Mouse (Mus musculus) left cerebral cortex, adult 2 months (tissue): ENCODE measurements around the gene Shld2. TPM values are rescaled to one million over a fixed set of nuclear protein-coding genes. Genes with fewer than 3 reads are reported as not detected.

ENCODE experiments used
- DNase-seq, 2 experiments: peaks; one replicate each; pipeline ENCODE4 v3.0.0; 2021 to 2022; ENCODE audit warnings: low spot score in 2 of 2, mixed read lengths in 1 of 2; ENCODE audit errors: extremely low spot score in 1 of 2
- H3K27ac ChIP-seq: fragments of 200-600 bp; 2 replicates; pipeline ENCODE4 v1.8.1; 2022
- H3K4me3 ChIP-seq: fragments of 200-600 bp; 2 replicates; pipeline ENCODE4 v1.8.1; 2022
- CTCF ChIP-seq: fragments of 200-600 bp; IDR thresholded peaks from 2 replicates; pipeline ENCODE4 v1.8.1; 2022; ENCODE audit warnings: antibody characterized with exemption, mild to moderate bottlenecking, moderate library complexity
- intact Hi-C: fragments of 180-260 bp; cut with DNase I; formaldehyde crosslinking; loops from one replicate; pipeline ENCODE4 v1.15.1; 2025
- total RNA-seq, 2 experiments: library from RNA; stranded (reverse); gene quantifications; 2 replicates each; pipeline ENCODE4 v1.2.3; 2021

The Shld2 gene
- total RNA-seq, 2 experiments from 2014 or later = 10.5 to 11.5 TPM

DNA sequence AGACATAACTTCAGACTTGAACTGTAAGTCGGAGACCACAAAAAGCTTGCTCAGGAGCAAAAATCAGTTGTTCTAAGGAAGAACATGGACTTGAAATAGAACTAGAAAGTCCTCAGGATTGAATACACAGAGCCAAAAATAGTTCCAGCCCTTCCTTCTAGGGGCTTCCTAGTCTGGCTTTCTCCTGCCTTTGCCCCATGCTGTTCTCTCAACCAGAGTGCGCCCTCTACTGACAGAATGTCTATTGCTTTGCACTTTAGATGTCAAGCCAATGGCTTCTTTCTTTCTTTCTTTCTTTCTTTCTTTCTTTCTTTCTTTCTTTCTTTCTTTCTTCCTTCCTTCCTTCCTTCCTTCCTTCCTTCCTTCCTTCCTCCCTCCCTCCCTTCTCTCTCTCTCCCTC is 101.6 kb downstream of the Shld2 start:
- H3K4me3 ChIP-seq = no peak overlapping the region
- no peak overlapping the region for H3K27ac ChIP-seq
- intact Hi-C loops = loop anchor here (1.0 kb wide), 1 partner anchor 128 kb away; no protein-coding TSS in a partner anchor
- DNase-seq = peak in 1 of 2 experiments; percentile 34
- peak; percentile 71 for TF ChIP-seq CTCF

DNA sequence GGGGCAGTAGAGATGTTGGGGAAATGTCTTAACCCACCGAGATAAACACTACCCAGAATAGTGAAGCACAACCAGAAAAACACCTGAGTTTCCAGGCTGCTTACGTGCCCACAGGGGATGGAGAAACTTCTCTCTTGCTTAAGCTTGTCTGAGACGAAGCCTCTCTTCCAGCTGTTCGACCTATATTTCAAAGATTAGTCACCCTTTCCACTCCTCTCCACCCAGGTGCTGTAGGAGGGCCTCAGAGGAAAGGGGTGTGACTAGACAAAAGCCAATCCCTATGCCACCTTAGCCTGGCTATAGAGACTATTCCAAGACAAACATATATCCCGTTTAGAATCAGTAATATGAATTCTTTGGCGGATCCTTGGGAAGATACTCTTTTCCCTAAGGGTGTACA is 102.3 kb downstream of the Shld2 start:
- DNase-seq = no peak
- TF ChIP-seq CTCF = no peak
- Histone ChIP-seq H3K4me3 (no peak overlapping the region), H3K27ac (no peak overlapping the region)
- intact Hi-C loops = loop anchor here (1.0 kb wide), 1 partner anchor 128 kb away; no protein-coding TSS in a partner anchor

DNA sequence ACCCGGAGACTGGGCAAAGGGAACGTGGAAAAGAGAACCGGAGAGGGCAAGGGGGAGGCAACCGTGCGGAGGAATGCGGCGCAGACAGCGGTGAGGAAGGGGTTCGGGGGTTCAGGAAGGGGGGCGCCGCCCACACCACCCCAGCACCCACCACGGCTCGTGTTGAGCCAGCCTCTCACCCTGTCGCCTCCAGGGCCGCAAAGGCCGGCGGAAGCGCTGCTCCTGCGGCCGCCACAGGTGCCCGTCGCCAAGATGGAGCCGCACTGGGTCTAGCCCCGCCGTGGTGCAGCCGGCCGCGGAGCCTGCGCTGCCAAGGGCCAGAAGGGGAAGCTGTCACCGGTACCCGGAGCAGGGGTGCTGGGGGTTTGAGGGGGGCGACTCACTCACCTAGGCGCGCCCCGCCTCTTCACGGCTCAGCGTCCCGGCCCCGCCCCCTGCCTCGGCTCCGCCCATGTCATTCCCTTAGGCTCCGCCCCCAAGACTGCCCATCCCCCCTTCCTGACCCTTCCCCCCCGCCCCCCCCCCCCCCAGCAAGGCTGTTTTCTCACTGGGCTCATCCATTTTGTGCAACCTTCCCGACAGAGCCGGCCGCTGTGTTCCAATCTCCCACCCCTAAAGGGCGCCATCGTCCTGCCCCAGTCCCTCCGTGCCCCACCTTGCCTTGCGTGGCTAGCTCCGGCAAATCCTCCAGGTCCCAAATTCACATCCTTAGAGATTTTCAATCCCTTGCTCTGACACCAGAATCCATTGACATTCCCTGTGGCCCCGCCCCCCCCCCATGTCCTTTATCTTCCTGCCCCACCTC is 108.9 kb downstream of the Shld2 start, which contains the start of gene Gprin2:
Gene Gprin2, minus strand, starts transcription at position 423 of the 805 bp plus-strand sequence.
- TF ChIP-seq CTCF = no peak
- Histone ChIP-seq H3K4me3 (peak within 1 kb of the TSS; percentile 64), H3K27ac (no peak within 1 kb of the TSS)
- intact Hi-C loops = no loop called here
- DNase-seq = peak; percentile 19 to 41

DNA sequence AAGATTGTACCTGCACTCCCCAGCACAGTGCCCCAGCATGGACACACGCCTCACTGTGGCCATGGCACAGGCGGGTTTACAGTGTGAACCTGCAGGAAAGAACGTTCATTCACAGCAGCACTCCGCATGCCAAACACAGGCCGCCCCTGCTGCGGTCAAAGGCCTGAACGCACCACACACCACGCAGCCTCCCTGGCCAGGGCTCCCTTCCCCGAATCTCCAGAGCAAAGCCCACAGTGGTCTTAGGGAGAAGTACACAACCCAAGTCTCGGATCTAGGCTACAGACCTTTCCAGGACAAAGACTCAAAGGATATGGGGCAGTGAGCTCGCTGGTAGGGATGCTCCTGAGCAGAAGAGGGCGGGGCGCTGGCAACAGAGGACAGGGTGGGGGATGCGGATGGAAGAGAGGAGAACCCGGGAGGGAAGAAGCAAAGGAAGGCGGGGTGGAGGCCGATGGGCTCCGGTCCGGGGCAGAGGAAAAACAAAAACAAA is 109.5 kb downstream of the Shld2 start:
- no peak overlapping the region for H3K27ac ChIP-seq
- peak overlapping the region; percentile 64 for H3K4me3 ChIP-seq
- no peak for TF ChIP-seq CTCF
- intact Hi-C loops = no loop called here
- DNase-seq = peak in 1 of 2 experiments; percentile 18

DNA sequence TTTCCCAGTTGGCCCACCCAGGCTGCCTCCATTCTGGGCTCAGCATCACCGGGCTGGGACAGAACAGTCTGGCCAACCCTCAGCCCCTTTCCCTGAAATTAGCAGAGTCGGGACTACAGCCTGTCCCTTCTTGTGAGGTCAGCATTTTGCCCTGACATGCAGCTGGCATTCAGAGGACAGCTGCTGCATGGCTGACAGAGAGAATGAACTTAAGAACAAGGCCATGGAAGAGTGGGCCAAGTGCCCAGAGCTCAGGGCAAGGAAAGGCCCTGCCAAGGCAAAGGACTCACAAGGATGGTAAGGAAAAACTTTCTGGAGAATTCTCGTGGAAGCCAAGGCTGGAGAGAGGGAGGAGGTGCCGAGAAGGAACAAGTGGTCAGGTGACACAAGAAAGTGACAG is 113.6 kb downstream of the Shld2 start:
- intact Hi-C loops = no loop called here
- Histone ChIP-seq H3K27ac (no peak overlapping the region), H3K4me3 (no peak overlapping the region)
- TF ChIP-seq CTCF = no peak
- no peak for DNase-seq

DNA sequence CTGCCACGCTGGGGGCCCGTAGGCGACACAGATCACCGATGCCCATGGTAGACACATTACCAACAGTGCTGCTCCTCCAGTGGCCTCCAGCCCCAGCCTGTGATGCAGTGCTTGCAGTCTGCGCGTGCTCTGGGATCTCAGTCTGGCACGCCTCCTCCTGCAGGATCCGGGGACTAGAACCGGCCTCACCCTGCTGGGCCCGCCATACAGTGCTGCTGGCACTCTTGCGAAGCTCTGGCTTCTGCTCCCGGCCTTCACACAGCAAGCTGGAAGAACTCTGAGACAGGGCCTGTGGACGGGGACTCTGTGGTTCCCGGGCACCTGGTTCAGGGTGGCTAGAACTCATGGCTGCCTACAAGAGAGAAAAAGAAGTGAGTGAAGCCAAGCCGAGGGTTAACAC is 114.8 kb downstream of the Shld2 start:
- no peak overlapping the region for H3K4me3 ChIP-seq
- H3K27ac ChIP-seq = no peak overlapping the region
- DNase-seq = no peak
- no peak for TF ChIP-seq CTCF
- intact Hi-C loops = no loop called here

DNA sequence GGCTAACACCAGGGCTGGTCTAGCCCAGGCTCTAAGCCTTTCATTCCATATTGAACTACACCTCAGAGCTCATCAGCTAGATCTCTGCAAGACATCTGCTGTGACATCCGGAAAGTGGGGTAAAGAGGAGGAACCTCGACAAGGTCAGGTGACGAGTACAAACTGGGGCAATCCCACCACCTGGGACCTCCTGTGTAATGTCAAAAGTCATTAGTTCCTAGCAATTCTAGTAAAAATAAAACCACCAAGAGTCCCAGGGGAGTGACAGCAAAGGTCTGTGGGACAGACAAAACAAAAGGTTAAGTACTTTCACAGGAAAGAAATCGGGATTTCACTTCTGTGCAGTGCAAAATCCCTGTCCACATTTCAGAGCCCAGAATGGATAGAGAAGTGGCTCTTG is 116.4 kb downstream of the Shld2 start:
- TF ChIP-seq CTCF = no peak
- no peak overlapping the region for H3K27ac ChIP-seq
- no peak overlapping the region for H3K4me3 ChIP-seq
- intact Hi-C loops = no loop called here
- no peak for DNase-seq

DNA sequence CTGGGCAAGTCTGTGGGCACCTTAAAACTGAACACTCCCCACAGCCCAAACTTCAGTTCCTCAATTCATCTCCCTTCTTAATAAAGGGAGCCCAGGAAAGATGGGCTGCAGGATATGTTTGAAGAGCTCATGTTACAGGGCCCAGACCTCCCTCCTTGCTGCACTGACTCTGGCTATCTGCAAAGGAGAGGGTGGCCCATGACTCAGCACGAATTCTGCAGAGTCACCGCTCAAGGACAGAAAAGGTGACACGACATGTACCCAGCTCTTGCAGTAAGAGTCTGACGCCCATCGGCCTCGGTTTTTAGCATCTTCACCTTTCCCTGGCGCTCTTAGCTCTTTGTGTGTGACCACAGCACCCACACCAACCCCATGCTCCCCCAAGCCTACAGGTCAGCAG is 119.9 kb downstream of the Shld2 start:
- intact Hi-C loops = no loop called here
- TF ChIP-seq CTCF = no peak
- no peak for DNase-seq
- no peak overlapping the region for H3K4me3 ChIP-seq
- H3K27ac ChIP-seq = no peak overlapping the region

DNA sequence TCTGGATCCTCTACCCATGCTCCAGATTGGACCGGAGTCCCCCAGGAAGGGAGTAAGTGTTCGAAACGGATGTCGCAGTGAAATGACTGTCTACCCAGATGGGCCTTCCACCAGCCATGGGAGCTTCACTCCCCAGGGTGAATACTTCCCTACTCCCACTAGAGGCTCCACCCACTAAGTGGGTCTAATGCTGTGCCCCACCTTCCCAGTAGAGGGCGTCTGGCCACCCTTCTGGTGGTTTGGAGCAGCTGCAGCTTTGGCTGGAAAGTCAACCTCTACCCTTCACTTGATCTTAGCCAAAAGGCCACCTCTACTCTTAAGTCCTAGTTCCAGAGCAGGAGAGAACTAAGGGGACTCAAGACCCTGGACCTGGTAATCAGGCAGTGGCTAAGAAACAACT is 121.7 kb downstream of the Shld2 start:
- peak; percentile 65 for TF ChIP-seq CTCF
- H3K4me3 ChIP-seq = no peak overlapping the region
- DNase-seq = peak; percentile 21 to 43
- H3K27ac ChIP-seq = no peak overlapping the region
- intact Hi-C loops = no loop called here

Other genes with a start within 250 kb of the Shld2 start
- under 1 TPM; 0.49 to 0.86 TPM for gene Anxa8, start 224.5 kb downstream of the Shld2 start, total RNA-seq
- gene A630023A22Rik, start 207.7 kb downstream of the Shld2 start, total RNA-seq = not detected
- gene Npy4r, start 158.0 kb downstream of the Shld2 start, total RNA-seq = not detected
- gene Gprin2, start 108.8 kb downstream of the Shld2 start, total RNA-seq = 1 to 10 TPM; 1.7 to 2.8 TPM
- under 1 TPM; 0.28 to 0.29 TPM for gene Syt15, start 90.9 kb downstream of the Shld2 start, total RNA-seq
- gene Glud1, start 234 bp upstream of the Shld2 start, total RNA-seq = 100 to 1,000 TPM; 281 to 285 TPM
- gene Fam25c, start 44.9 kb upstream of the Shld2 start, total RNA-seq = not detected
- gene Sncg, start 64.3 kb upstream of the Shld2 start, total RNA-seq = 1 to 10 TPM; 3.0 to 3.9 TPM
- 1 to 10 TPM; 4.4 to 5.8 TPM for gene Mmrn2, start 65.0 kb upstream of the Shld2 start, total RNA-seq
- 10 to 100 TPM; 31.0 to 35.9 TPM for gene Bmpr1a, start 192.8 kb upstream of the Shld2 start, total RNA-seq
- not detected for gene 9230112D13Rik, start 212.3 kb upstream of the Shld2 start, total RNA-seq